Mouse (Mus musculus): ENCODE data around the gene Habp4. TPM values are rescaled to one million over a fixed set of nuclear protein-coding genes. Genes with fewer than 3 reads are reported as not detected.

Gene Habp4
- polyA plus RNA-seq, 1 experiment from 2014 or later = 49.1 TPM

Other genes with a start within 250 kb of the Habp4 start
- gene Hsd17b3, start 72.6 kb upstream of the Habp4 start, polyA plus RNA-seq (2015; fragmentation: Nextera tagmentation; extraction: Ambion mirVana) = not detected in 2 replicates
- 4.3 and 5.0 TPM in 2 replicates for gene Slc35d2, start 32.5 kb upstream of the Habp4 start, polyA plus RNA-seq (2015; fragmentation: Nextera tagmentation; extraction: Ambion mirVana)
- 25.2 and 25.6 TPM in 2 replicates for gene Zfp367, start 8.6 kb upstream of the Habp4 start, polyA plus RNA-seq (2015; fragmentation: Nextera tagmentation; extraction: Ambion mirVana)
- gene Cdc14b, start 113.5 kb downstream of the Habp4 start, polyA plus RNA-seq (2015; fragmentation: Nextera tagmentation; extraction: Ambion mirVana) = 12.1 and 12.7 TPM in 2 replicates
- 69.2 and 70.0 TPM in 2 replicates for gene Aaed1, start 150.9 kb downstream of the Habp4 start, polyA plus RNA-seq (2015; fragmentation: Nextera tagmentation; extraction: Ambion mirVana)
- gene Ctsl, start 209.1 kb downstream of the Habp4 start, polyA plus RNA-seq (2015; fragmentation: Nextera tagmentation; extraction: Ambion mirVana) = 246 and 363 TPM in 2 replicates